Mouse (Mus musculus) macrophage (primary cell): Measurements from ENCODE around the gene Faf2. TPM values are rescaled to one million over a fixed set of nuclear protein-coding genes. Genes with fewer than 3 reads are reported as not detected.

Experiments
- H3K27ac ChIP-seq: fragments of 350-480 bp; formaldehyde crosslinking; 2 replicates; pipeline ENCODE4 v1.9.0; 2021
- H3K36me3 ChIP-seq: fragments of 350-480 bp; formaldehyde crosslinking; 2 replicates; pipeline ENCODE4 v1.9.0; 2021; ENCODE audit errors: inconsistent target
- H3K4me3 ChIP-seq: fragments of 350-480 bp; formaldehyde crosslinking; 2 replicates; pipeline ENCODE4 v1.9.0; 2021; ENCODE audit errors: inconsistent target
- H3K79me2 ChIP-seq: fragments of 350-480 bp; formaldehyde crosslinking; 2 replicates; pipeline ENCODE4 v1.9.0; 2021; ENCODE audit errors: inconsistent target
- WGBS: methylation state at CpG from one replicate; pipeline ENCODE4 v1.1.7; 2026; ENCODE audit warnings: inconsistent platforms; ENCODE audit not compliant: missing documents; 5-methylcytosine and 5-hydroxymethylcytosine counted together
- polyA plus RNA-seq: library from polyadenylated mRNA; stranded (reverse); fragments of 250-400 nt; gene quantifications from 3 replicates; pipeline ENCODE4 v1.2.4, GENCODE M21; 2018; ENCODE audit warnings: inconsistent platforms

Gene Faf2
- polyA plus RNA-seq, 1 experiment from 2014 or later: 65.4 TPM

- no peak overlapping the region for H3K27ac ChIP-seq
- peaks cover 22% of the 10 kb centered on the region for H3K79me2 ChIP-seq
- H3K4me3 ChIP-seq: no peak overlapping the region
- WGBS: 91% methylated on average over 15 of the region's 17 CpGs
- H3K36me3 ChIP-seq: peaks cover 39% of the 10 kb centered on the region
Measured at GRCm38 (mm10) chr13:54680184-54680853, 58.7 kb downstream of the Faf2 start.

- H3K36me3 ChIP-seq: peaks cover 39% of the 10 kb centered on the region
- no peak overlapping the region for H3K4me3 ChIP-seq
- peaks cover 32% of the 10 kb centered on the region for H3K79me2 ChIP-seq
- 100% methylated on average over 4 of the region's 8 CpGs for WGBS
- H3K27ac ChIP-seq: no peak overlapping the region
Measured at GRCm38 (mm10) chr13:54681291-54681690, 59.7 kb downstream of the Faf2 start.

- Histone ChIP-seq H3K27ac (no peak overlapping the region), H3K36me3 (peaks cover 39% of the 10 kb centered on the region), H3K79me2 (peaks cover 40% of the 10 kb centered on the region), H3K4me3 (no peak overlapping the region)
- WGBS: 100% methylated on average over 3 of the region's 3 CpGs
Measured at GRCm38 (mm10) chr13:54683301-54683700, 61.7 kb downstream of the Faf2 start.

- Histone ChIP-seq H3K27ac (no peak overlapping the region), H3K4me3 (no peak overlapping the region), H3K36me3 (peaks cover 39% of the 10 kb centered on the region), H3K79me2 (peaks cover 51% of the 10 kb centered on the region)
- 85% methylated on average over 3 of the region's 3 CpGs for WGBS
Measured at GRCm38 (mm10) chr13:54684140-54684896, 62.7 kb downstream of the Faf2 start.

GRCm38 (mm10) chr13:54685174-54685573 lies 63.6 kb downstream of the Faf2 start:
- Histone ChIP-seq H3K79me2 (peaks cover 59% of the 10 kb centered on the region), H3K4me3 (no peak overlapping the region), H3K36me3 (peaks cover 39% of the 10 kb centered on the region), H3K27ac (no peak overlapping the region)
- 73% methylated on average over 2 of the region's 2 CpGs for WGBS

GRCm38 (mm10) chr13:54686139-54687053 lies 64.8 kb downstream of the Faf2 start:
- H3K27ac ChIP-seq: peak overlapping the region; percentile 19; the same call in 1 of the 2 replicates
- peaks cover 27% of the 10 kb centered on the region for H3K36me3 ChIP-seq
- peaks cover 71% of the 10 kb centered on the region for H3K79me2 ChIP-seq
- WGBS: 7% methylated on average over 19 of the region's 19 CpGs
- peak overlapping the region; percentile 50 for H3K4me3 ChIP-seq

GRCm38 (mm10) chr13:54687096-54687495 lies 65.5 kb downstream of the Faf2 start:
- Histone ChIP-seq H3K79me2 (peaks cover 78% of the 10 kb centered on the region), H3K27ac (peak overlapping the region; percentile 19; the same call in 1 of the 2 replicates), H3K36me3 (peaks cover 22% of the 10 kb centered on the region), H3K4me3 (peak overlapping the region; percentile 50)
- WGBS: 2% methylated on average over 34 of the region's 35 CpGs

- Histone ChIP-seq H3K79me2 (peaks cover 85% of the 10 kb centered on the region), H3K27ac (peak overlapping the region; percentile 79), H3K36me3 (peaks cover 15% of the 10 kb centered on the region), H3K4me3 (peak overlapping the region; percentile 50)
- under 1% methylated on average over 62 of the region's 82 CpGs for WGBS
Measured at GRCm38 (mm10) chr13:54687575-54688424, 66.2 kb downstream of the Faf2 start.

- Histone ChIP-seq H3K27ac (no peak overlapping the region), H3K79me2 (peaks cover 70% of the 10 kb centered on the region), H3K4me3 (no peak overlapping the region), H3K36me3 (no peaks in the 10 kb centered on the region)
- 95% methylated on average over 8 of the region's 8 CpGs for WGBS
Measured at GRCm38 (mm10) chr13:54690151-54690740, 68.7 kb downstream of the Faf2 start.

GRCm38 (mm10) chr13:54691737-54692136 lies 70.2 kb downstream of the Faf2 start:
- H3K79me2 ChIP-seq: peaks cover 55% of the 10 kb centered on the region
- peak overlapping the region; percentile 99; the same call in 1 of the 2 replicates for H3K4me3 ChIP-seq
- H3K27ac ChIP-seq: peak overlapping the region; percentile 68
- H3K36me3 ChIP-seq: no peaks in the 10 kb centered on the region

GRCm38 (mm10) chr13:54692711-54693557 lies 71.3 kb downstream of the Faf2 start:
- 7% methylated on average over 21 of the region's 21 CpGs for WGBS
- Histone ChIP-seq H3K36me3 (no peaks in the 10 kb centered on the region), H3K79me2 (peaks cover 51% of the 10 kb centered on the region), H3K27ac (peak overlapping the region; percentile 68), H3K4me3 (peak overlapping the region; percentile 99)

GRCm38 (mm10) chr13:54693558-54694347 lies 72.2 kb downstream of the Faf2 start, which contains the start of gene Rnf44:
Gene Rnf44, minus strand, starts transcription at chr13:54693907.
- WGBS: under 1% methylated on average over 55 of the region's 92 CpGs
- Histone ChIP-seq H3K27ac (peak within 1 kb of the TSS; percentile 88), H3K79me2 (peaks cover 47% of the 10 kb centered on the region), H3K4me3 (peak within 1 kb of the TSS; percentile 99), H3K36me3 (no peaks in the 10 kb centered on the region)
